Mouse (Mus musculus) G1E-ER4 (cell line): ENCODE data around the gene Pigc. TPM values are rescaled to one million over a fixed set of nuclear protein-coding genes. Genes with fewer than 3 reads are reported as not detected.

ENCODE experiments used
- GATA1 ChIP-seq: IDR thresholded peaks from one replicate; pipeline ENCODE4 v1.8.0; 2012; ENCODE audit warnings: low read length, inconsistent platforms
- polyA plus RNA-seq: library from polyadenylated mRNA; stranded (reverse); fragments of >175 nt; gene quantifications from 2 replicates; pipeline ENCODE4 v1.2.3, GENCODE M21; 2012

The Pigc gene
- polyA plus RNA-seq, 1 experiment: 0.45 TPM

GRCm38 (mm10) chr1:162013561-162013960, 44.6 kb downstream of the Pigc start:
- no peak for TF ChIP-seq GATA1

GRCm38 (mm10) chr1:162015247-162015862, 46.4 kb downstream of the Pigc start:
- TF ChIP-seq GATA1: no peak

- TF ChIP-seq GATA1: no peak
Observed at GRCm38 (mm10) chr1:162016982-162017381, 48.0 kb downstream of the Pigc start.

- no peak for TF ChIP-seq GATA1
Observed at GRCm38 (mm10) chr1:162017975-162018600, 49.1 kb downstream of the Pigc start.

GRCm38 (mm10) chr1:162018601-162018977, 49.6 kb downstream of the Pigc start:
- TF ChIP-seq GATA1: no peak

- no peak for TF ChIP-seq GATA1
Observed at GRCm38 (mm10) chr1:162020303-162020731, 51.3 kb downstream of the Pigc start.

- TF ChIP-seq GATA1: no peak
Observed at GRCm38 (mm10) chr1:162020766-162021165, 51.8 kb downstream of the Pigc start.

Other genes starting within 250 kb of the Pigc start
- not detected in 2 replicates for gene Fasl, start 180.7 kb upstream of the Pigc start, polyA plus RNA-seq
- 1.5 and 2.1 TPM in 2 replicates for gene Suco, start 92.5 kb upstream of the Pigc start, polyA plus RNA-seq
- 0.11 TPM in 1 of 2 replicates, not detected in the other for gene 4930558K02Rik, start 10.4 kb downstream of the Pigc start, polyA plus RNA-seq